Mouse (Mus musculus): ENCODE results near the gene Srrm2. TPM values are rescaled to one million over a fixed set of nuclear protein-coding genes. Genes with fewer than 3 reads are reported as not detected.

Gene Srrm2
- polyA plus RNA-seq, 1 experiment = 681 TPM

DNA sequence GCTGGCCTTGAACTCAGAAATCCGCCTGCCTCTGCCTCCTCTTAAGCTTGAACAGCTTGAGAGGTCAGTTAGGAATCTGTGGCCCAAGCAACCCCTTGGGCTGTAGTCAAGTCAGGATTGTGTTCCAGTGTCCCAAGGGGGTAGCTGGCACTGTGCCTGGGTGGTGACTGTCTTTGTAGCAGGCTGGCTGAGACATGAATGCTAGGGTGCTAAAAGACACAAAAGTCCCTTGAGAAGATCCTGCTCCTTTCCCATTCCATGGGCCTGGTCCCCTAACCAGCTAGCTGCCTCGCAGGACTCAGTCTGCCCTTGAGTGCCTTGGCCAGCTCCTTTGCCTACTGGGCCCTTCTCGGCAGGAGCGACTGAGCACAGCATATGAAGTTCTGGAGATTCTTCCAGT, 72.6 kb downstream of the Srrm2 start:
- H3K4me3 ChIP-seq (replicated peaks; ENCODE audit: extremely low read depth, low read depth, low read length) = no peak overlapping the region
- no peaks in the 10 kb centered on the region for H3K4me1 ChIP-seq (ENCODE audit: control insufficient read depth, insufficient read depth, low read length)
- WGBS = 81% methylated on average over 4 of the region's 4 CpGs
- DNase-seq = no peak
- no peak for TF ChIP-seq CTCF (IDR thresholded peaks at IDR 0.05; ENCODE audit: insufficient read depth, low read length)
- TF ChIP-seq POLR2A (IDR thresholded peaks at IDR 0.05; ENCODE audit: borderline replicate concordance, extremely low read depth, low read depth, low read length) = no peak

GRCm38 (mm10) chr17:23867756-23868155, 77.4 kb downstream of the Srrm2 start, which contains the start of gene Prss21:
Prss21 (plus strand) TSS chr17:23868056.
- 89% methylated on average over 15 of the region's 15 CpGs for WGBS
- no peak for TF ChIP-seq CTCF (IDR thresholded peaks at IDR 0.05; ENCODE audit: insufficient read depth, low read length)
- TF ChIP-seq POLR2A (IDR thresholded peaks at IDR 0.05; ENCODE audit: borderline replicate concordance, extremely low read depth, low read depth, low read length) = no peak
- DNase-seq = no peak
- H3K4me3 ChIP-seq (replicated peaks; ENCODE audit: extremely low read depth, low read depth, low read length) = no peak within 1 kb of the TSS
- no peaks in the 10 kb centered on the region for H3K4me1 ChIP-seq (ENCODE audit: control insufficient read depth, insufficient read depth, low read length)

DNA sequence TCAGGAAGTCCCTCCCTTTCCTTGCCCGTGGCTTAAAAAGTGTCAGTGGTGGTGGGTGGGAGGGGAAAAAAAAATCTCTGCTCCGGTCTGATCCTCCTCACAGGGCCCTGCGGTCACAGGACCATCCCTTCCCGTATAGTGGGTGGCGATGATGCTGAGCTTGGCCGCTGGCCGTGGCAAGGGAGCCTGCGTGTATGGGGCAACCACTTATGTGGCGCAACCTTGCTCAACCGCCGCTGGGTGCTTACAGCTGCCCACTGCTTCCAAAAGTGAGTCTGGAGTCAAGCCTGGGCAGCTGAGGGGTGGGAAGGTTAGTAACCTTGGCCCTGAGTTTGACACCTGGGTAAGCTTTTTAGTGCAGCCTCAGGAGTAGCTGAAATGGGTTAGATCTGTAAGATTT, 78.2 kb downstream of the Srrm2 start:
- WGBS = 81% methylated on average over 11 of the region's 11 CpGs
- no peak for DNase-seq
- Histone ChIP-seq H3K4me1 (ENCODE audit: control insufficient read depth, insufficient read depth, low read length) (no peaks in the 10 kb centered on the region), H3K4me3 (replicated peaks; ENCODE audit: extremely low read depth, low read depth, low read length) (no peak overlapping the region)
- no peak for TF ChIP-seq POLR2A (IDR thresholded peaks at IDR 0.05; ENCODE audit: borderline replicate concordance, extremely low read depth, low read depth, low read length)
- TF ChIP-seq CTCF (IDR thresholded peaks at IDR 0.05; ENCODE audit: insufficient read depth, low read length) = no peak

Other genes with a start within 250 kb of the Srrm2 start
- 13.4 and 14.0 TPM in 2 replicates for gene Zfp213, start 226.3 kb upstream of the Srrm2 start, polyA plus RNA-seq (2012; rRNA removed)
- 14.9 and 15.2 TPM in 2 replicates for gene Zfp13, start 191.0 kb upstream of the Srrm2 start, polyA plus RNA-seq (2012; rRNA removed)
- 0.06 TPM in 1 of 2 replicates, not detected in the other for gene Zscan10, start 189.7 kb upstream of the Srrm2 start, polyA plus RNA-seq (2012; rRNA removed)
- 0.70 and 1.0 TPM in 2 replicates for gene Mmp25, start 145.3 kb upstream of the Srrm2 start, polyA plus RNA-seq (2012; rRNA removed)
- 4.0 and 6.8 TPM in 2 replicates for gene Bicdl2, start 130.0 kb upstream of the Srrm2 start, polyA plus RNA-seq (2012; rRNA removed)
- 284 and 321 TPM in 2 replicates for gene Hcfc1r1, start 116.9 kb upstream of the Srrm2 start, polyA plus RNA-seq (2012; rRNA removed)
- gene Thoc6, start 116.7 kb upstream of the Srrm2 start, polyA plus RNA-seq (2012; rRNA removed) = 18.1 and 20.6 TPM in 2 replicates
- 32.4 and 39.7 TPM in 2 replicates for gene Tnfrsf12a, start 113.1 kb upstream of the Srrm2 start, polyA plus RNA-seq (2012; rRNA removed)
- gene Cldn6, start 111.3 kb upstream of the Srrm2 start, polyA plus RNA-seq (2012; rRNA removed) = 0.57 and 0.86 TPM in 2 replicates
- 0.07 and 0.08 TPM in 2 replicates for gene Cldn9, start 106.5 kb upstream of the Srrm2 start, polyA plus RNA-seq (2012; rRNA removed)
- not detected in 2 replicates for gene 1520401A03Rik, start 67.7 kb upstream of the Srrm2 start, polyA plus RNA-seq (2012; rRNA removed)
- 21.8 and 25.3 TPM in 2 replicates for gene Pkmyt1, start 64.2 kb upstream of the Srrm2 start, polyA plus RNA-seq (2012; rRNA removed)
- 59.8 and 63.5 TPM in 2 replicates for gene Paqr4, start 49.7 kb upstream of the Srrm2 start, polyA plus RNA-seq (2012; rRNA removed)
- 0.81 and 1.1 TPM in 2 replicates for gene Kremen2, start 44.7 kb upstream of the Srrm2 start, polyA plus RNA-seq (2012; rRNA removed)
- gene Flywch1, start 18.9 kb upstream of the Srrm2 start, polyA plus RNA-seq (2012; rRNA removed) = 37.1 and 39.1 TPM in 2 replicates
- 8.0 and 8.8 TPM in 2 replicates for gene Flywch2, start 4.5 kb upstream of the Srrm2 start, polyA plus RNA-seq (2012; rRNA removed)
- 470 and 498 TPM in 2 replicates for gene Elob, start 38.6 kb downstream of the Srrm2 start, polyA plus RNA-seq (2012; rRNA removed)
- not detected in 2 replicates for gene Prss33, start 45.5 kb downstream of the Srrm2 start, polyA plus RNA-seq (2012; rRNA removed)
- 5.1 TPM in 1 of 2 replicates, not detected in the other for gene Prss32, start 53.3 kb downstream of the Srrm2 start, polyA plus RNA-seq (2012; rRNA removed)
- gene Prss41, start 53.6 kb downstream of the Srrm2 start, polyA plus RNA-seq (2012; rRNA removed) = 0.66 and 0.78 TPM in 2 replicates
- not detected in 2 replicates for gene Prss21, start 77.5 kb downstream of the Srrm2 start, polyA plus RNA-seq (2012; rRNA removed)
- gene Dcpp1, start 90.3 kb downstream of the Srrm2 start, polyA plus RNA-seq (2012; rRNA removed) = not detected in 2 replicates
- gene Dcpp2, start 90.3 kb downstream of the Srrm2 start, polyA plus RNA-seq (2012; rRNA removed) = not detected in 2 replicates
- not detected in 2 replicates for gene Dcpp3, start 126.9 kb downstream of the Srrm2 start, polyA plus RNA-seq (2012; rRNA removed)
- not detected in 2 replicates for gene Sbp, start 151.1 kb downstream of the Srrm2 start, polyA plus RNA-seq (2012; rRNA removed)
- gene Sbpl, start 164.7 kb downstream of the Srrm2 start, polyA plus RNA-seq (2012; rRNA removed) = not detected in 2 replicates
- 1.5 and 2.7 TPM in 2 replicates for gene Prss30, start 190.0 kb downstream of the Srrm2 start, polyA plus RNA-seq (2012; rRNA removed)
- 0.11 and 0.96 TPM in 2 replicates for gene Prss22, start 207.6 kb downstream of the Srrm2 start, polyA plus RNA-seq (2012; rRNA removed)
- gene Prss27, start 247.6 kb downstream of the Srrm2 start, polyA plus RNA-seq (2012; rRNA removed) = 0.24 and 12.9 TPM in 2 replicates